Mouse (Mus musculus): ENCODE results near the gene Sugct.
"Not testable (repeated sequence)": the region's sequence is repeated elsewhere in the genome, so short reads cannot be mapped to it uniquely, and the experiment has no call there.

Sugct gene

GRCm38 (mm10) chr13:17603756-17604155, 91.6 kb downstream of the Sugct start:
- no peak for DNase-seq

- no peak for DNase-seq
Measured at GRCm38 (mm10) chr13:17585267-17585913, 110.0 kb downstream of the Sugct start.

- peak; percentile 38 for DNase-seq
Measured at GRCm38 (mm10) chr13:17584804-17585203, 110.5 kb downstream of the Sugct start.

- DNase-seq, result peak; percentile 26
Measured at GRCm38 (mm10) chr13:17581684-17582083, 113.7 kb downstream of the Sugct start.

- DNase-seq, result no peak
Measured at GRCm38 (mm10) chr13:17559357-17559756, 136.0 kb downstream of the Sugct start.

GRCm38 (mm10) chr13:17536341-17536740, 159.0 kb downstream of the Sugct start:
- no peak for DNase-seq

- no peak for DNase-seq
Measured at GRCm38 (mm10) chr13:17534871-17535270, 160.5 kb downstream of the Sugct start.

- DNase-seq, result peak; percentile 9
Measured at GRCm38 (mm10) chr13:17534469-17534868, 160.9 kb downstream of the Sugct start.

GRCm38 (mm10) chr13:17511184-17511778, 184.1 kb downstream of the Sugct start:
- DNase-seq, result no peak

GRCm38 (mm10) chr13:17494936-17495335, 200.4 kb downstream of the Sugct start:
- DNase-seq, result no peak

GRCm38 (mm10) chr13:17494056-17494574, 201.2 kb downstream of the Sugct start:
- no peak for DNase-seq

- DNase-seq, result not testable (repeated sequence)
Measured at GRCm38 (mm10) chr13:17457981-17458380, 237.4 kb downstream of the Sugct start.

GRCm38 (mm10) chr13:17432139-17432916, 263.0 kb downstream of the Sugct start:
- peak; percentile 7 for DNase-seq

- DNase-seq, result no peak
Measured at GRCm38 (mm10) chr13:17421875-17422274, 273.5 kb downstream of the Sugct start.

GRCm38 (mm10) chr13:17420557-17420956, 274.8 kb downstream of the Sugct start:
- no peak for DNase-seq

- DNase-seq, result no peak
Measured at GRCm38 (mm10) chr13:17342836-17343235, 352.5 kb downstream of the Sugct start.

- no peak for DNase-seq
Measured at GRCm38 (mm10) chr13:17335885-17336540, 359.3 kb downstream of the Sugct start.

GRCm38 (mm10) chr13:17326863-17327262, 368.5 kb downstream of the Sugct start:
- DNase-seq, result no peak

- no peak for DNase-seq
Measured at GRCm38 (mm10) chr13:17301590-17301989, 393.8 kb downstream of the Sugct start.

GRCm38 (mm10) chr13:17297462-17298005, 397.8 kb downstream of the Sugct start:
- no peak for DNase-seq

- DNase-seq, result no peak
Measured at GRCm38 (mm10) chr13:17296912-17297311, 398.4 kb downstream of the Sugct start.

GRCm38 (mm10) chr13:17296460-17296859, 398.9 kb downstream of the Sugct start:
- DNase-seq, result no peak

- no peak for DNase-seq
Measured at GRCm38 (mm10) chr13:17291057-17291456, 404.3 kb downstream of the Sugct start.

Data from kidney, postnatal 10 days (tissue).